Mouse (Mus musculus) neural tube, embryonic 15.5 days (tissue): ENCODE data around the gene Foxf1. TPM values are rescaled to one million over a fixed set of nuclear protein-coding genes. Genes with fewer than 3 reads are reported as not detected.

Source experiments
- ATAC-seq: fragments of 200-750 bp; cut with Nextera tagmentation; 2 replicates; pipeline ENCODE4 v1.8.0; 2017; ENCODE audit warnings: mild to moderate bottlenecking, moderate TSS enrichment, moderate library complexity; ENCODE audit not compliant: low FRiP score
- H3K27ac ChIP-seq: fragments of 300-500 bp; sonication (generic); replicated peaks from 2 replicates; pipeline ENCODE4 v1.5.1; 2015; ENCODE audit warnings: mild to moderate bottlenecking, inconsistent platforms
- H3K27me3 ChIP-seq: fragments of 300-500 bp; sonication (generic); replicated peaks from 2 replicates; pipeline ENCODE4 v1.6.1; 2015; ENCODE audit warnings: inconsistent platforms
- H3K36me3 ChIP-seq: fragments of 300-500 bp; sonication (generic); 2 replicates; pipeline ENCODE4 v1.6.1; 2015; ENCODE audit warnings: inconsistent platforms
- H3K4me1 ChIP-seq: fragments of 300-500 bp; sonication (generic); 2 replicates; pipeline ENCODE4 v1.6.1; 2015; ENCODE audit warnings: inconsistent platforms
- H3K4me2 ChIP-seq: fragments of 300-500 bp; sonication (generic); 2 replicates; pipeline ENCODE4 v1.6.1; 2015; ENCODE audit warnings: inconsistent platforms, mild to moderate bottlenecking, moderate library complexity
- H3K4me3 ChIP-seq: fragments of 300-500 bp; sonication (generic); replicated peaks from 2 replicates; pipeline ENCODE4 v1.5.1; 2015; ENCODE audit warnings: mild to moderate bottlenecking, inconsistent platforms
- H3K9ac ChIP-seq: fragments of 300-500 bp; sonication (generic); replicated peaks from 2 replicates; pipeline ENCODE4 v1.6.1; 2015; ENCODE audit warnings: mild to moderate bottlenecking, inconsistent platforms
- H3K9me3 ChIP-seq: fragments of 300-500 bp; sonication (generic); replicated peaks from 2 replicates; pipeline ENCODE4 v1.6.1; 2016; ENCODE audit warnings: inconsistent platforms
- WGBS: fragments of 180-500 bp; shearing (Covaris S2); methylation state at CpG from one replicate; pipeline ENCODE4 v1.1.7; 2015; ENCODE audit warnings: mixed read lengths; 5-methylcytosine and 5-hydroxymethylcytosine counted together
- polyA plus RNA-seq: library from polyadenylated mRNA; unstranded; fragments of >200 nt; fragmentation: Nextera tagmentation; extraction: Ambion mirVana; gene quantifications from 2 replicates; pipeline ENCODE4 v1.2.1, GENCODE M21; 2015

Gene Foxf1
- polyA plus RNA-seq, 1 experiment from 2014 or later = 1.6 TPM

DNA sequence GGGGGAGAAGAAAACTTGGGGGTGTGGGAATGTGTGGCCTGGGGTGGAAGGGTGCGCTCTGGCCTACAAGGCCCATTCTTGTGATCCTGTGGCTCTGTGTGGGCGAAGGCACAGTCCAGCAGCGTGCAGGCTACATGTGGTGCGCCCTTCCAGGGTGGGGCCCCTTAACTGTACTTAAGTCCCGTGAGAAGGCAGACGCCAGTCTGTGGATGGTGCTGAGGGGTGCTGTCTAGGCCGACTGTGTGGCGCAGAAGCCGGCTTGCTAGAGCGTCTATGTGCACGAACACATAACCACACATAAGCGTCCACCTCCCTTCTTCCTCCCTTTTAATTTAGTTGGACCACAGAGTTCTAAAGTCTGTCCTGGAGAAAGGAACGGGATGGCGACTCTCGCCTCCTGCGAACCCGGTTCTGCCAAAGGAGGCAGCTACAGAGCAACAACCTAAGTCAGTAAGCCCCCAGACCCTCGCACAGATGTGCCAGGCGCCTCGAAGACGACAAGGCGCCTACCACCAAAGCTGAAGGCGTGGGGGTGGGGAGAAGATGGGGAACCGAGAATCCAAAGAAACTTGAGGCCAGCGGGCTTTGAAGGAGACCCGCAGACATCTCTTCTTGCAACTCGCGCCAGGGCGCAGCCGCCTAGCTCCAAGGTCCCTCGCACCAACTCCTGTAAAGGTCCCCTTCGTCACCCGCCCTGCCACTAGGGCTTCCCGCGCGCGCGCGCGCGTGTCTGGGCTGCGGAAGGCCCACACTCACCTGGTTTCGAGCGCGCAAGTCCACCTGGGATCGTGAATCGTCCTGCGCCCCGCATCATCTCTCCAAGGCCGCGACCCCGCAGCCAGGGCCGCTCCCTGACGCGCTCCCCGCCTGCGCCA lies 1.7 kb upstream of the Foxf1 start:
- Histone ChIP-seq H3K36me3 (no peaks in the 10 kb centered on the region), H3K9me3 (no peaks in the 10 kb centered on the region), H3K27ac (no peak overlapping the region), H3K4me3 (peak overlapping the region; percentile 37), H3K4me1 (peaks cover 25% of the 10 kb centered on the region), H3K4me2 (peak overlapping the region; percentile 67), H3K27me3 (peaks cover 98% of the 10 kb centered on the region), H3K9ac (no peak overlapping the region)
- WGBS = under 1% methylated on average over 57 of the region's 57 CpGs
- no peak for ATAC-seq

GRCm38 (mm10) chr8:121083093-121083935 lies 872 bp upstream of the Foxf1 start:
- H3K9ac ChIP-seq = 0 out of 2 replicates have a peak overlapping the region, but pooled peaks have one; percentile 28
- H3K9me3 ChIP-seq = no peaks in the 10 kb centered on the region
- ATAC-seq = no peak
- peak overlapping the region; percentile 37 for H3K4me3 ChIP-seq
- no peaks in the 10 kb centered on the region for H3K36me3 ChIP-seq
- 0 out of 2 replicates have a peak overlapping the region, but pooled peaks have one; percentile 5 for H3K27ac ChIP-seq
- WGBS = under 1% methylated on average over 89 of the region's 89 CpGs
- peak overlapping the region; percentile 67 for H3K4me2 ChIP-seq
- peaks cover 25% of the 10 kb centered on the region for H3K4me1 ChIP-seq
- H3K27me3 ChIP-seq = peaks cover 97% of the 10 kb centered on the region

- peaks cover 25% of the 10 kb centered on the region for H3K4me1 ChIP-seq
- peaks cover 97% of the 10 kb centered on the region for H3K27me3 ChIP-seq
- no peaks in the 10 kb centered on the region for H3K9me3 ChIP-seq
- 0 out of 2 replicates have a peak overlapping the region, but pooled peaks have one; percentile 28 for H3K9ac ChIP-seq
- ATAC-seq = no peak
- peak overlapping the region; percentile 37 for H3K4me3 ChIP-seq
- H3K36me3 ChIP-seq = no peaks in the 10 kb centered on the region
- H3K27ac ChIP-seq = no peak overlapping the region
- peak overlapping the region; percentile 67 for H3K4me2 ChIP-seq
- 1% methylated on average over 17 of the region's 27 CpGs for WGBS
Observed at GRCm38 (mm10) chr8:121083936-121084209, 313 bp upstream of the Foxf1 start.

GRCm38 (mm10) chr8:121085011-121085410 lies 825 bp downstream of the Foxf1 start:
- WGBS = 1% methylated on average over 30 of the region's 30 CpGs
- Histone ChIP-seq H3K27ac (no peak overlapping the region), H3K27me3 (peaks cover 97% of the 10 kb centered on the region), H3K4me3 (peak overlapping the region; percentile 37), H3K4me1 (peaks cover 31% of the 10 kb centered on the region), H3K9ac (no peak overlapping the region; the same call in 1 of the 2 replicates), H3K9me3 (no peaks in the 10 kb centered on the region), H3K36me3 (no peaks in the 10 kb centered on the region), H3K4me2 (peak overlapping the region; percentile 67)
- no peak for ATAC-seq

- H3K4me1 ChIP-seq = peaks cover 31% of the 10 kb centered on the region
- no peaks in the 10 kb centered on the region for H3K36me3 ChIP-seq
- no peak overlapping the region for H3K27ac ChIP-seq
- 0 out of 2 replicates have a peak overlapping the region, but pooled peaks have one; percentile 2 for H3K4me2 ChIP-seq
- H3K9me3 ChIP-seq = no peaks in the 10 kb centered on the region
- no peak overlapping the region for H3K4me3 ChIP-seq
- ATAC-seq = no peak
- peaks cover 97% of the 10 kb centered on the region for H3K27me3 ChIP-seq
- WGBS = 33% methylated on average over 3 of the region's 3 CpGs
- H3K9ac ChIP-seq = no peak overlapping the region
Observed at GRCm38 (mm10) chr8:121085561-121085960, 1.4 kb downstream of the Foxf1 start.

- peaks cover 31% of the 10 kb centered on the region for H3K4me1 ChIP-seq
- no peak overlapping the region for H3K9ac ChIP-seq
- 0 out of 2 replicates have a peak overlapping the region, but pooled peaks have one; percentile 2 for H3K4me2 ChIP-seq
- no peak overlapping the region for H3K27ac ChIP-seq
- peaks cover 97% of the 10 kb centered on the region for H3K27me3 ChIP-seq
- WGBS = 11% methylated on average over 19 of the region's 19 CpGs
- peak overlapping the region; percentile 8; the same call in 1 of the 2 replicates for H3K4me3 ChIP-seq
- no peaks in the 10 kb centered on the region for H3K36me3 ChIP-seq
- no peaks in the 10 kb centered on the region for H3K9me3 ChIP-seq
- ATAC-seq = no peak
Observed at GRCm38 (mm10) chr8:121086004-121086900, 2.1 kb downstream of the Foxf1 start.

DNA sequence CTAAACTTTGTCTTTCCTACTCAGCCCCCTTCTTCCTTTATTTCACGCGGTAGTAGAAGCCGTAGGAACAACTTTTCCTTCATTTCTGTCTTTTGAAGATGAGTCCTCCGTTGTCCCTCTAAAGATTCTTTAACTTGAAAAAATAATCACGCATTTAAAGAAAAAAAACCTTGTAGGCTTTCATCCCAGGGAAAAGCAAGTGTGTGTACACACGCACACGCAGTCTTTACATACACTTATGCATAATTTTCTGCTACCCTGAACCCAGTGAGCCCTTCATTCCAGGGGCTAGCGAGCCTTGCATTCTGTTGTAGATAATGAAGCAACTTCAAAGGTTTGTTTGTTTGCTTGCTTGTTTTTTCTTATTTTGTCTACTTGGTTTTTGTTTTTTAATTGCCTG lies 4.1 kb downstream of the Foxf1 start:
- Histone ChIP-seq H3K4me3 (no peak overlapping the region), H3K9ac (no peak overlapping the region), H3K4me2 (no peak overlapping the region), H3K9me3 (no peaks in the 10 kb centered on the region), H3K36me3 (no peaks in the 10 kb centered on the region), H3K27ac (no peak overlapping the region), H3K4me1 (peaks cover 26% of the 10 kb centered on the region), H3K27me3 (peaks cover 97% of the 10 kb centered on the region)
- ATAC-seq = no peak
- WGBS = 4% methylated on average over 8 of the region's 8 CpGs

- no peak overlapping the region for H3K27ac ChIP-seq
- ATAC-seq = no peak
- no peaks in the 10 kb centered on the region for H3K36me3 ChIP-seq
- no peaks in the 10 kb centered on the region for H3K9me3 ChIP-seq
- H3K9ac ChIP-seq = no peak overlapping the region
- 2% methylated on average over 40 of the region's 40 CpGs for WGBS
- 0 out of 2 replicates have a peak overlapping the region, but pooled peaks have one; percentile 2 for H3K4me3 ChIP-seq
- H3K27me3 ChIP-seq = peaks cover 96% of the 10 kb centered on the region
- peaks cover 18% of the 10 kb centered on the region for H3K4me1 ChIP-seq
- no peak overlapping the region for H3K4me2 ChIP-seq
Observed at GRCm38 (mm10) chr8:121088871-121089630, 4.9 kb downstream of the Foxf1 start.

DNA sequence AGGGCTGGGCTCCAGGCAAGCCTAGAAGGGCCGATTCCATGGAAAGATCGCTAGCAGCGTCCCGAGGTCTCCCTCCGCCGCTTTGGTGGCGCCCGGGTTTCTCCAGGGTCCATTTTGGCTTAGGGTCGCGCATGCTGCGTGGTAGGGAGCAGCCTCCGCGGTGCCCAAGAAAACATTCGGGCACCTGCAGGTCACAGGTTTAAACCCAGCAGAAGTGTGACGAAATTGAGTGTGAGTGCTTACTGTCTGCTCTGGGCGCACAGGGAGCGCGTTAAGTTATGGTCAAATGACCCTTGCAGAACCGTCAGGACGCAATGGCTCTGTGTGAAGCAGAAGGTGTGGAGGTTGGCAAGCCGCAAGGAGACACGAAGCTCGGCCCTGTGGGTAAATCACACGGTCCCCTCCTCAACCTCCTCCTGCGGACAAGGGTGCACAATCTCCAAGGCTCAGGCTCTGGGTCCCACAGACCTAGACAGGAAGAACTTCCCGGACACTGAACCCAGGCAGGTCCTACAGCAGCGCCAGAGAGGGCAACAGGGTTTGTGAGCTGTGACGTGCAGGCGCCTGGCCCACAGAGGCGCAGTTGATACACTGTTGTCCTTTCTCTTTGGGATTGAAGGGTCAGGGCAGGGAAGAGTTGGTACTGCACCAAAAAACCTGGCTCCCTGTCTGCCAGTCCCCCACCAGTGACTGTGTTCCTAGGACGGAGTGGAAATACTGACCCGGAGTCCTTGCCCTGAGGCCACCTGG lies 5.6 kb downstream of the Foxf1 start:
- H3K4me1 ChIP-seq = peaks cover 11% of the 10 kb centered on the region
- H3K4me3 ChIP-seq = no peak overlapping the region
- WGBS = 5% methylated on average over 32 of the region's 32 CpGs
- H3K27me3 ChIP-seq = peaks cover 89% of the 10 kb centered on the region
- H3K27ac ChIP-seq = no peak overlapping the region
- no peaks in the 10 kb centered on the region for H3K36me3 ChIP-seq
- H3K4me2 ChIP-seq = no peak overlapping the region
- no peak for ATAC-seq
- no peak overlapping the region for H3K9ac ChIP-seq
- no peaks in the 10 kb centered on the region for H3K9me3 ChIP-seq

DNA sequence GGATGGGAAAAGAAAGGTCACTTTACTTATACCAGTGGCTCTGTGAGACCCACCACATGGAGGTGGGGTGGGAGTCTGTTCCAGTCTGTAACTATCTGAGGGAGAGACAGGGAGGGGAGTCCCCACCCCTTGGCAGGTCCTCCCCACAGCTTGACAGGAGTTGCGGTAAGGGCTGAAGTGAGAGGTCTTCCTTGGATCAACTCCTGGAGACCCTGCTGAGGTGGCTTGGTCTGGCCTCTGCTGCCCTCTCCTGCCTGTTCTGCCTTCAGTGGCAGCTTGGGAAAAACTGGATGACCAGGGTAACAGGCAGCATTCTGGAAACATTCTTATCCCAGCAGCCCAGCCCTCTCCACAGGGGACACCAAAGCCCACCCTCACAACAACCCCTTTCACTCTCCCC lies 6.5 kb downstream of the Foxf1 start:
- Histone ChIP-seq H3K4me1 (peaks cover 8% of the 10 kb centered on the region; the same call in 1 of the 2 replicates), H3K4me2 (no peak overlapping the region), H3K9me3 (no peaks in the 10 kb centered on the region), H3K9ac (no peak overlapping the region), H3K4me3 (no peak overlapping the region), H3K27me3 (peaks cover 80% of the 10 kb centered on the region), H3K36me3 (no peaks in the 10 kb centered on the region), H3K27ac (no peak overlapping the region)
- WGBS = 8% methylated on average over 1 of the region's 1 CpGs
- no peak for ATAC-seq
